Mouse (Mus musculus) induced T-regulatory cell, adult 2 months (primary cell): Measurements from ENCODE around the gene Hsh2d.

Experiments used
- DNase-seq: peaks from one replicate; pipeline ENCODE4 v3.0.0-alpha.2; 2012; ENCODE audit warnings: low read depth

Gene Hsh2d

GRCm38 (mm10) chr8:72189417-72190214 lies at the start of gene Hsh2d:
Gene Hsh2d (plus strand): TSS chr8:72189638.
- DNase-seq: peak; percentile 93

GRCm38 (mm10) chr8:72143256-72143824 lies 46.1 kb upstream of the Hsh2d start:
- DNase-seq: no peak

DNA sequence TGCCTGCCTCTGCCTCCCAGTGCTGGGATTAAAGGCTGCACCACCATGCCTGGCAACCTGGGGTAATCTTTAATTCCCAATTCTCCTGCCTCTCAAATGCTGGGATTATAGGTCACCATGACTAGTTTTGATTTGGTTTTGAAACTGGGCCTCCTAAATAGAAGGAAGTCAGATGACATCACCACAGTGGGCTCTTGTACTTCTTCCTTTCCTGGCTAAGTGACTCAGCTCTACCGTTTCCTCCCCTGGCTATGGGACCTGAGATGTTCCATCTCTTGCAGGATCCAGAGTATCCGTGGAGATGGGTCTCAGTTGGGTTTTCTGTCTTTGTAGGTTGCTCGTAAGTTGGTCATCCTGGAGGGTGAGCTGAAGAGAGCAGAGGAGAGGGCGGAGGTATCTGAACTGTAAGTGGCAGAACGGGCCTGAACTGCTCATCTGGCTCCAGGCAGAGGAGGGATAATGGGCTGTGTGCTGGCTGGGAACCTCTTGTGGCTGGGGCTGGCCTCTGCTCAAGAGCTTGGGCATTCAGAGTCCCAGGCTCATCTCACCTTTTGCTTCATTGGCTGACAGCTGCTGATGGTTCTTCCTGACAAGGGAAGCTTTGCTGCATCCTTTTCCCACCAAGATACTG lies 45.0 kb upstream of the Hsh2d start:
- DNase-seq: no peak

- DNase-seq: no peak
Measured at GRCm38 (mm10) chr8:72145511-72145910, 43.9 kb upstream of the Hsh2d start.

GRCm38 (mm10) chr8:72146056-72146455 lies 43.4 kb upstream of the Hsh2d start:
- DNase-seq: no peak

DNA sequence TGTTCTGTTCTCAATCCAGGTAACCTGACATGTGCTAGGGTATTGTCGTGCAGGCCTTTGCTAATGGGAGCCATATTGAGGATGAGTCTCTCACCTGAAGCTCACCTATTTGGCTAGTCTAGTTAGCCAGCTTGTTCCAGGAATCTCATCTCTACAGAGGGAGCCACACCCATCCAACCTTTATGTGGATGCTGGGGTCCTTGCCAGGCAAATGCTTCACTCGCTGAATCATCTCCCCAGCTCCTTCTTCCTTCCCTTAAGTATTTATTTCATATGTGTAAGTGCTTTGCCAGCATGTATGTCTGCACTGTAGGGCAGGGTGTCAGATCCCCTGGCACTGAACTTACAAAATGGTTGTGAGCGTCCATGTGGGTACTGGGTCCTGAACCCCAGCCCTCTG lies 42.9 kb upstream of the Hsh2d start:
- no peak for DNase-seq

- DNase-seq: no peak
Measured at GRCm38 (mm10) chr8:72147266-72147665, 42.2 kb upstream of the Hsh2d start.

DNA sequence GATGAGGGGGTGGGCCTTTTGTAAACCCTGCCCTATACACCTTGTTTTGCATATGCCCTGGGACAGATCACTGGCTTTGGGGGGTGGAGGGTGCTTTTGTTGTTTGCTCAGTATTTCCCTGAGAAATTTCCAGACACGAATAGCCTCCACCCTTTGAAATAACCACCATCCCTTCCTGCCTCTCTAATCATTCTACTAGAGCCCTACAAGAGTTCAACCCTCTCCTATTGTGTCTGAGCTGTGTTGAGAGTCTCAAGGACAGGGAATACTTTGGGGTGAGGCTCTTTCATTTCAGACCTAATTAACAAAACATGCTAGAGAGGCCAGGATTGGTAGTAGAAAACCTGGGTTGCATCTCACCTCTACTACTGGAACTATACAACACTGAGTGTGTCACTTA lies 40.4 kb upstream of the Hsh2d start:
- no peak for DNase-seq

DNA sequence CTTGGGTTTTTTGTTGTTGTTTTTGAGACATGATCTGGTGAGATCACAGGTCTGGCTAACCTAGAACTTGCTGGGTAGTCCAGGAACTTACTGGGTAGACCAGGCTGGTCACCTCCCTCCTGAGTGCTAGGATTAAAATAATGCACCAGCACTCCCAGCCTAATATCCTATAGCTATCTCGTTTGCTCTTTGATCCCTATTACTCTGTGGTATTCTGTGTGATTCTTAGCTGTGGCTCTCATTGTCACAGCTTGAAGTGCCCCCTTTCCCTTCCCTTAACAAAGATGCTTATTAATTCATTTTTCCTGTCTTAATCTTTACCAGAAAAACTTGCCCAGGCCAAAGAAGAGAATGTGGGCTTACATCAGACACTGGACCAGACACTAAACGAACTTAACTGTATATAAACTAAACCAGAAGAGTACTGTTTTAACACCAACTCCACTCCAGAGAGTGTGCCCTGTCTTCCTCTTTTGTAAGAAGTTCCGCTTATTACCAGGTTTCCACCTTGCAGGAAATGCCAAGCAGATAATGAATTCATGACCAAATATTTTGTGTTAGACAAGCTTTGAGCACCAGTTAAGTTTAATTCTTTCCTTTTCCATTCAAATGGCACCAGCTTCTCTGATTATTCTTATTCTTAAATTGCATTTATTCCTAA lies 37.9 kb upstream of the Hsh2d start:
- DNase-seq: no peak

- no peak for DNase-seq
Measured at GRCm38 (mm10) chr8:72153382-72153781, 36.1 kb upstream of the Hsh2d start.

DNA sequence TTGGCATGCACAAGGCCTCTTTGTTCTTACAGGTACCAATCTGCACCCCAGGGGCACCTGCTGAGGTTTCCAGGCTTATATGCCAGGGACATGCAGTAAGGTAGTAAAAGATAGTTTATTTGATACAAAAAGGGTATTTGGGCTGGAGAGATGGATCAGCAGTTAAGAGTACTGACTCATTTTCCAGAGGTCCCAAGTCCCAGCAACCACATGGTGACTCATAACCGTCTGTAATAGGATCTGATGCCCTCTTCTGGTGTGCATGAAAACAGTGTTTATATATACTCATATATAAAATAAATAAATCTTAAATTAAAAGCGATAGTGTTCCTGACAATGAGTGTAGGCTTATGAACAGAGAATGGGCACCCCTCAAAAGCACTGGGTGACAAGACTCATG lies 31.3 kb upstream of the Hsh2d start:
- no peak for DNase-seq

DNA sequence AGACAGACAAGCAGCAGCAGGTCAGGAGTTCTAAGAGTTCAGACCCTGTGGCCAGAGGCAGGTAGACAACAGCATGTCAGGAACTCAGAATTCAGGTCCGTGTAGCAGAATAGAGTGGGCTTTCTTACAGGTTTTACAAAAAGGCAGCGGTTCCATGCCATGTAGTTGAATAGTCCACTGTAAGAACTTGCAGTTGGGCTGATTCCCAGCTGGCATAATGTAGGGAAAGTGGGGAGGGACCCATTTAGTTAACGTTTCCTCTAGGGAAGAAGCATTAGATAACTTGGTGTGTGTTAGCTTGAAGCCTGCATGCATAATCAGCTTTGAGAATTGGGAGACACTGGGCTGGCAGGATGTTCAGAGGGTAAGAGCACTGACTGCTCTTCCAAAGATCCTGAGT lies 30.7 kb upstream of the Hsh2d start:
- DNase-seq: no peak

DNA sequence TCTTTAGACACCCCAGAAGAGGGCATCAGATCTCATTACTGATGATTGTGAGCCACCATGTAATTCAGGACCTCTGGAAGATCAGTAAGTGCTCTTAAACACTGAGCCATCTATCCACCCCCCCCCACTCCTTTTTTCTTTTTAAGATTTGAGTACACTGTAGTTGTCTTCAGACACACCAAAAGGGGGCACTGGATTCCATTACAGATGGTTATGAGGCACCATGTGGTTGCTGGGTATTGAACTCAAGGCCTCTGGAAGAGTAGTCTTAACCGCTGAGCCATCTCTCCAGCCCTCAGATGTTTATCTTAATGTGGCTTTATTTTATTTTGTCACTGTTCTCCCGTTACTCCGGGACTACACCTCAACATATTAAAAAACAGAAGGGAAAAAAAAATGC lies 29.4 kb upstream of the Hsh2d start:
- DNase-seq: no peak

- peak; percentile 100 for DNase-seq
Measured at GRCm38 (mm10) chr8:72160707-72161697, 28.4 kb upstream of the Hsh2d start, which contains the start of gene Rab8a. Gene Rab8a (plus strand): TSS chr8:72161200.

DNA sequence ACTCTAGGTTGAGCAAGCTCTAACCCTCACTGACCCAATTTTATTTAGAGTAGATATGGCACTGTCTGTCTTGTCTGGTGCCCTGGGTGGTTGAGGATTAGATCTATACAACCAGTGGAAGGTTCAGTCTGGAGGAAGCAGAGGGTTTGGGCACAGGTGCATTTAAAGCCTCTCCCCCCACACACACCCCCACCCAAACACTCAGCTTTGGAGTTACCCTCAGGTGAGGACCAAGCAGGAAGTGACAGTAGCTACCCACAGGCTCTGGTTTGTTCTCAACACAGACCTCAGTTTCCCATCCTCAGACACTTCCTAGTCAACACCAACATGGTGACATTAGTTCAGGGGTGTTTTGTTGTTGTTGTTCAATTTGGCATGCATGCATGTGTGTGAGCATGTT lies 26.6 kb upstream of the Hsh2d start:
- peak; percentile 80 for DNase-seq

DNA sequence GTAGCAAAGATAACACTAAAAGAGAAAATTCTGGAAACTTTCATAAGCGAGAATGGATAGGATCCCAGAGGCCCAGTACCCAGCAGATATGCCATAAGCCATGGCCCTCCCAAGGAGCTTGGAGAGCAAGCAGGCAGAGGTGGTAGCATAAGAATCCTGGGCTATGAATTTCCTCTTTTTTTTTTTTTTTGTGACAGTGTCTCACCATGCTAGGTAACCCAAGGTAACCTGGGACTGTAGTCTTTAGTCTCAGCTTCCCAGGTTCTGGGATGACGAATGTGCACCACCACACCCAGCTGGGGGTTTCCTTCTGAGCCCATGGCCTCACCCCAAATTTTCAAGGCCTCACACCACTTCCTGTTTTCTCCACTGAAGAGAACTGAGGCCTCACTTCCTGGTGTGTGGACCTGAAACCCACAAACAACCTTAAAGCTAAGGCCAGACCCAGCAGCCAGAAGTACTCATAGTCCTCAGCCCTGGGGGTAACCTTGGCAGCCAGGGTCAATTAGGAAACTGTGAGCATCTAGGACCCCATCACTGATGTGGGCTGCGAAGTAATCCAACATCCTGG lies 20.3 kb upstream of the Hsh2d start:
- peak; percentile 92 for DNase-seq

DNA sequence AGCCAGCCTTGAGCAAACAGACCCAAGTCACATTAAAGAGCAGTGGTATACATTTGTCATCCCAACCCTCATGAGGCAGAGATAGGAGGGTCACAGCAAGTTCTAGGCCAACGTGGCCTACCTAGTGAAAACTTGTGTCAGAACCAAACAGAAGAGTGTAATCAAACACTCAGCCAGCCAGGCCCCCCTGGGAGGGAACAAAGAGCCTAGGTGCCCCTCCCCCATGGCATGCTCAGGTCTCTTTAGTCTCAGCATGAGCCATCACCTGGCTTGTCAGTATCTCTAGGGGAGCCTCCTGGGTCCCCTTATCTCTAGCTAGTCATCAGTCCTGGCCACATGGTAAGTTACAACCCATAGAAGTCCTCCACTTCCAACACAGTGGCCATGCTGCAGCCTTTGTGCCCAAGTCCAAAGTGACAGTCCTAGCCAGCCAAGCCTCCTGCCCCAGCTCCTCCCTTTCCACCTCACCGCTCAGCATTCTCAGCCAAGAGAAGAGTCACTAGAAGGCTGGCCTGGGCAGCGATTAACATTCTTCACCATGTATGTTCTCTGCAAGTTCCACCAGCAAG lies 19.7 kb upstream of the Hsh2d start:
- DNase-seq: no peak

GRCm38 (mm10) chr8:72177346-72177925 lies 12.0 kb upstream of the Hsh2d start:
- peak; percentile 84 for DNase-seq

- DNase-seq: no peak
Measured at GRCm38 (mm10) chr8:72183554-72184202, 5.8 kb upstream of the Hsh2d start.

DNA sequence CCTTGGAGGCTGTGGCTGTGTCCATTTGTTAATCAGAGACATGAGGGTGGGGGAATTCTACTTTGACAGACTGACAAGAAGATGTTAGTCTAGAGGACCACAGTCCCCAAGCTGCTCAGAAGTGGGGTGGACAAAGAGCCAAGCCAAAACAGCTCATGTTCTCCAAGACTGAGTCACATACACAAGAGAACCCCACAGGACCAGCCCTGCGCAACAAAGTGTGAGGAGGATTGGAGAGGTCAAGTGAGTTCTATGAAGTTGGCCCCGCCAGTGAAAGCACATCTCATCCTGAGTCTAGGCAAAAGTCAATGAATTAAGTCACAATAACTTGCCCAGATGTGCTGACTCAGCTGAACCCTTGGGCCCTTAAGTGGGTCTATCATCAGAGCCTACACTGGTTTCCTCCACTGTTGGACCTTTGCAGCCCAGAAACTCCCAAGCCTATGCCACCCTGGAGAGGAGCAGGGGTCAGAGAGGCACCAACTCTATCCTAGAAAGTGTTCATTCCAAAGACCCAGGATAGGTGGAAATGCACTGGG lies 1.6 kb upstream of the Hsh2d start:
- no peak for DNase-seq
